Mouse (Mus musculus) left cerebral cortex, adult 2 months (tissue): Measurements from ENCODE around the gene Ndufa13. TPM values are rescaled to one million over a fixed set of nuclear protein-coding genes. Genes with fewer than 3 reads are reported as not detected.
"Not testable (repeated sequence)": the region's sequence is repeated elsewhere in the genome, so short reads cannot be mapped to it uniquely, and the experiment has no call there.

Experiments
- DNase-seq, 2 experiments: peaks; one replicate each; pipeline ENCODE4 v3.0.0; 2021 to 2022; ENCODE audit warnings: low spot score in 2 of 2, mixed read lengths in 1 of 2; ENCODE audit errors: extremely low spot score in 1 of 2
- H3K27ac ChIP-seq: fragments of 200-600 bp; 2 replicates; pipeline ENCODE4 v1.8.1; 2022
- H3K4me3 ChIP-seq: fragments of 200-600 bp; 2 replicates; pipeline ENCODE4 v1.8.1; 2022
- CTCF ChIP-seq: fragments of 200-600 bp; IDR thresholded peaks from 2 replicates; pipeline ENCODE4 v1.8.1; 2022; ENCODE audit warnings: antibody characterized with exemption, mild to moderate bottlenecking, moderate library complexity
- intact Hi-C: fragments of 180-260 bp; cut with DNase I; formaldehyde crosslinking; loops from one replicate; pipeline ENCODE4 v1.15.1; 2025
- long read RNA-seq, 2 experiments: library from polyadenylated mRNA; stranded (forward); transcript quantifications; one replicate each; pipeline ENCODE4 v2.0.0; 2021; ENCODE audit warnings: borderline mapping rate in 2 of 2
- total RNA-seq, 2 experiments: library from RNA; stranded (reverse); gene quantifications; 2 replicates each; pipeline ENCODE4 v1.2.3; 2021

The Ndufa13 gene
- total RNA-seq = 100 to 1,000 TPM; 145 to 146 TPM
- long read RNA-seq, experiment 1, partial matches to known transcripts = 195 of 196 reads
- long read RNA-seq, experiment 1, other reads (novel, unspliced or antisense) = 1 of 196 reads
- long read RNA-seq, experiment 2, partial matches to known transcripts = 149 of 151 reads
- long read RNA-seq, experiment 2, other reads (novel, unspliced or antisense) = 2 of 151 reads

DNA sequence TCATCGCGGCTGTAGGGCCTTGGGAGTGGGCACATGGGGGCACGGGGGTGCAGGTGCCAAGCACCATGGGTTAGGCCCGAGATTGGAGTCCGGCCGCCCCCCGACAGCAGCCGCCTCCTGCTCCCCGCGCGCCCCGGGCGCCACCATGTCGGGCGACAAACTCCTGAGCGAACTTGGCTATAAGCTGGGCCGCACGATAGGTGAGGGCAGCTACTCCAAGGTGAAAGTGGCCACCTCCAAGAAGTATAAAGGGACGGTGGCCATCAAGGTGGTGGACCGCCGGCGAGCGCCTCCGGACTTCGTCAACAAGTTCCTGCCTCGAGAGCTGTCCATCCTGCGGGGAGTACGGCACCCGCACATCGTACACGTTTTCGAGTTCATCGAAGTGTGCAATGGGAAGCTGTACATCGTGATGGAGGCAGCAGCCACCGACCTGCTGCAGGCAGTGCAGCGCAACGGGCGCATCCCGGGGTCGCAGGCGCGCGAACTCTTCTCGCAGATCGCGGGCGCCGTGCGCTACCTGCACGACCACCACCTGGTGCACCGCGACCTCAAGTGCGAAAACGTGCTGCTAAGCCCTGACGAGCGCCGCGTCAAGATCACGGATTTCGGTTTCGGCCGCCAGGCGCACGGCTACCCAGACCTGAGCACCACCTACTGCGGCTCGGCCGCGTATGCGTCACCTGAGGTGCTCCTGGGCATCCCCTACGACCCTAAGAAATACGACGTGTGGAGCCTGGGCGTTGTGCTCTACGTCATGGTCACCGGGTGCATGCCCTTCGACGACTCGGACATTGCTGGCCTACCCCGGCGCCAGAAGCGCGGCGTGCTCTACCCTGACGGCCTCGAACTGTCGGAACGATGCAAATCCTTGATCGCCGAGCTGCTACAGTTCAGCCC, at the start of gene Ndufa13, which contains the start of the genes Tssk6 and Yjefn3:
Ndufa13 (minus strand) TSS at position 396 of the 900 bp plus-strand sequence.
Tssk6 (plus strand) TSS at position 22 of the 900 bp plus-strand sequence.
Yjefn3 (minus strand) TSS at position 550 of the 900 bp plus-strand sequence.
- intact Hi-C loops = loop anchor here (2.0 kb wide), 1 partner anchor 20 kb away; no protein-coding TSS in a partner anchor
- no peak; the same call in 1 of the 2 replicates for TF ChIP-seq CTCF
- peak; percentile 43 to 46 for DNase-seq
- H3K27ac ChIP-seq = peak within 1 kb of the TSS; percentile 98
- peak within 1 kb of the TSS; percentile 87 for H3K4me3 ChIP-seq

DNA sequence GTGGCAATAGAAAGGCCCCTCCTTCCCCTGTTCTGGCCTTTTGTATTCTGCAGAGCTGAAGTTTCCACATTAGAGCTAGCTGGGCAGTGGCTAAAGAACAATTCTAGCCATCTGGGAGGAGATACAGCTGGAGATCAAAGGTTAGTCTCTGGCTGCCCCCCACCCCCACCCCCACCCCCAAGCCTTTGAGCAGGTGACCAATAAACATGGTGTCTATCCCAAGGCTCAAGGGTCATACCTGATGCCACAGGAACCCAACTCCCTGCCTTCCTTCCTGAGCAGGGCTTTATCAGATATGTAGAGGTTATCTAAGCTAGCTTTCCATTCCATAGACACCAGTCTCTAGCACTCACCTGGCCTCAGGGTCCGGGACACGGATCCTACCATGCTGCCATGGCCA, 47.9 kb upstream of the Ndufa13 start:
- intact Hi-C loops = no loop called here
- TF ChIP-seq CTCF = no peak
- no peak overlapping the region for H3K4me3 ChIP-seq
- no peak for DNase-seq
- no peak overlapping the region for H3K27ac ChIP-seq

DNA sequence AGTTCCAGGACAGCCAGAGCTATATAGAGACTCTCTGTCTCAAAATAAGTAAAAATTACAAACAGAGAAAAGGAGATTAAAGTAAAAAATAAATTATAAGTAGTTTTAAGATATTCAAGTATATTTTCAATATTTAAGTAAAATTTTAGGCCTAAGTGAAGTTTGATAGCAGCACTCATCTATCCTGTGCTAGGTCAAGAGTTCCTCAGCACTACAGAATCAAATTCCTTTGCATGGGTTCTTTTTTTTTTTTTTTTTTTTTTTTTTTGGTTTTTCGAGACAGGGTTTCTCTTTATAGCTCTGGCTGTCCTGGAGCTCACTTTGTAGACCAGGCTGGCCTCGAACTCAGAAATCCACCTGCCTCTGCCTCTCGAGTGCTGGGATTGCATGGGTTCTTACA, 40.1 kb upstream of the Ndufa13 start:
- DNase-seq, H3K4me3 ChIP-seq, intact Hi-C loops: not testable (repeated sequence)

DNA sequence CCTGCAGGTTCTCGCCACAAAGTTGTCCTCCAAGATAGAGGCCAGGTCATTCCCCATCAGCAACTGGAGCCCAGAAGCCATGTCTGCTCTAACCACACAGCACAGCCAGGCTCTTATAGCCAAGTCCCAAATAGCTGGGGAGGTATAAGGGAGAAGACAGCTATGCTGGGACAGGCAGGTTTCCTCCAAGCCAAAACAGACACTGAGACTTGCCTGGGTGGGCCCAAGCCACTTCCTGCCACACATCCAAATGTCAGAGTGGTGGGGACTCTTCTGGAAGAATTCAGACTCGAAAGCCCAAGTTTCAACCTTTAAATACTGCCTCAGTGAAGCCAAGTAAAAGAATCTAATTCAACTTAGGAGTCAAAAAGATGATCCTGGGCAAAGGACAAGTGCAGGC, 38.0 kb upstream of the Ndufa13 start:
- DNase-seq = no peak
- no peak overlapping the region for H3K27ac ChIP-seq
- intact Hi-C loops = no loop called here
- H3K4me3 ChIP-seq = no peak overlapping the region
- TF ChIP-seq CTCF = no peak

More for the DNA sequence above, 40.1 kb upstream of the Ndufa13 start:
- not testable (repeated sequence) for H3K27ac ChIP-seq

DNA sequence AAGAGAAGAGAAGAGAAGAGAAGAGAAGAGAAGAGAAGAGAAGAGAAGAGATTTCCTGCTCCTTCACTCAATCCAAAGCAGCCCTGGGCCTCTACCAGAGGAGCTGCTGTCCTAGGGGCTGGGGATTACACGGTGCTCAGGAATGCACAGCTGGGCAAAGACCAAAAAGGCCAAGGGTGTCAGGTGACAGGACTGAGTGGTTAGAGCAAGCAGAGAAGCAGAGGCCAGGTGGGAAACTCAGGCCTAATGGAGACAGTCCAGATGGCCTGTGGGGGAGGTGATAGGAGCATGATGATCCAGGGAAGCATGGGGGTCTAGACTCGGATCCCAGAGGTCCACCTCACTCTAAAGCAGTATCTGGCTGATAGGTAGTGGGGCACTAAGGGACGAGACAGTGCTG, 37.3 kb upstream of the Ndufa13 start:
- no peak for TF ChIP-seq CTCF
- Histone ChIP-seq H3K4me3 (no peak overlapping the region), H3K27ac (no peak overlapping the region)
- intact Hi-C loops = no loop called here
- no peak for DNase-seq

DNA sequence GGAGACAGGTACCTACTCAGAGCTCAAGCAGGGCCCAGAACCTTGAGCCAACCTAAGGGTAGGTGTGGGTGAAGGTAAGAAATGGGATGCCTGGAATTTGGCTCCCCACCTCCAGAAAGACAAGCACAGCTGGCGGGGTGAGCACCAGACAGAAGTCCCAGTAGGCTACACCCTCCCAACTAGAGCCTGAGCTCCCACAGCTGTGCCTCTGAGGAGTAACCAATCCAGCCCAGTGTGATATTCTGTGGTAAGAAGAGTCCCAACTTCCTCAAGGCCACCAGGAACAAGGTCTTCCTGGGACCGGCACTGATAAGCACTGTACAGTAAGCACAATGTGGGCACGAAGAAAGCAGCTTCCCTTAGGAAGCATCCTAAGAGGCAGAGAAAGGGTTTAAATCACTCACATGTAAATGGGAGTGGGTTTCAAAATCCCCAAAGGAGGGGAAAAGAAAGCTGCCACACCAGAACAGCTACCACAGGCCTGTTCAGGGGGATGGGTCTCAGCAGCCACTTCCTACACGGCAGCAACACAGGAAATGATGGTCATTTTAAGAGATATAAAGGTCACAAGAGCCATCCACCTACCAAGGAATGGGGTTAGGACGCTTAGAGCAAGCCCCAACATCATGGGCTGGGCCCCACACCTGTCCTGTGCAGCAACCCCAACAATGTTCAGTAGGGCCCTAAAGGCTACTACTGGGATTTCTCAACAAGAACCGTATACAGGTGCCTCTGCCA, 36.1 kb upstream of the Ndufa13 start:
- no peak overlapping the region for H3K27ac ChIP-seq
- intact Hi-C loops = no loop called here
- no peak for TF ChIP-seq CTCF
- DNase-seq = no peak
- H3K4me3 ChIP-seq = no peak overlapping the region

DNA sequence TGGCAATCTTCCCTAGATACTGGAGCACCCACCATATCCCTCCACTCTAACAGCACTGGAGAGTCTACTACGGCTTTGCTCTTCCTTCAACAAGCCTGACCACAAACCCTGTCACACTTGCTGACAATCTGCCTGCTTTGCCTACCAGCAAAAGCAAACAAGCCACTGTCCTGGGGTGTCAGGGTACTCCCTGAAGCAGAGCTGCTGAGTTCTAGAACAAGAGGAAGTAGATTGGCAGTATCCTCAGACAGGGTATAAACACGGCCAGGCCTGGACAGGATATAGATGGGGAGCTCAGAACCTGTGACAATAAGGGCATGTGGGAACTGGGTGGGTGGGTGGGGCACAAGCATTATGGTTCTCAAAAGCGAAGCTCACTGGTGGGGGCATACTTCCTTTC, 35.1 kb upstream of the Ndufa13 start:
- no peak for DNase-seq
- Histone ChIP-seq H3K4me3 (no peak overlapping the region), H3K27ac (no peak overlapping the region)
- TF ChIP-seq CTCF = no peak
- intact Hi-C loops = no loop called here

DNA sequence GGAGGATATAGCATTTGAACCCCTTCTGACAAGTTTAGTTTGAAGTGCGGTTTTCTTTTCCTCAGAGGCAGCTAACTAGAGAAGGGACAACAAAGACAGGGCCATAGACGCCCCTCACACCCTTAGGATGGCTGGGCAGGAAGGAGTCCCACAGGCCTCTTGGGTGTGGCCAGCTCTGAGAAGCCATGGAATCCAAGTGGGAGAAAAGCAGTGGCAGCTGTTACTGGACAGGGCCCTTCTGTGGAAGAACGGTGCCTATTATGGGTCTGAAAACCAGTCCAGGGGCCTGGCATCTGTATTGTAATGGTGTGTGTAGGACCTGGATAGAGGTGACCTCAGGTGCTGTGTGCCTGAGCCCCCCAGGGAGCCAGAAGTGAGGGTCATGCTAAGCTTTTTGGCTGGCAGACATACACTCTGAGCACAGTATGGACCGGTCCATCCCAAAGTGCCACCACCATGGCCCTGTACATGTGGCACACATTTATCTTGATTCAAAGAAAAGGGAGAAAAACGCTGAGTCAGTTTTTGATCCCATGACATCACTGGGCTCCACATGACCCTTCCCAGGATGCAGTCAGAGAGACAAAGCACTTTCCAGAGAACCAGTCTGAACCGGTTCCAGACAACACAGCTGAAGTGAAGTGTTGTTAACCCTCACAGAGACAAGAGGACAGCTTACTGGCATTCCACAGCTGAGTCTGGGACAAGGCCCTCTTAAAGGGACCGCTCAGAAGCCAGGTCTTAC, 33.9 kb upstream of the Ndufa13 start:
- no peak for TF ChIP-seq CTCF
- Histone ChIP-seq H3K27ac (no peak overlapping the region), H3K4me3 (no peak overlapping the region)
- intact Hi-C loops = no loop called here
- DNase-seq = no peak

DNA sequence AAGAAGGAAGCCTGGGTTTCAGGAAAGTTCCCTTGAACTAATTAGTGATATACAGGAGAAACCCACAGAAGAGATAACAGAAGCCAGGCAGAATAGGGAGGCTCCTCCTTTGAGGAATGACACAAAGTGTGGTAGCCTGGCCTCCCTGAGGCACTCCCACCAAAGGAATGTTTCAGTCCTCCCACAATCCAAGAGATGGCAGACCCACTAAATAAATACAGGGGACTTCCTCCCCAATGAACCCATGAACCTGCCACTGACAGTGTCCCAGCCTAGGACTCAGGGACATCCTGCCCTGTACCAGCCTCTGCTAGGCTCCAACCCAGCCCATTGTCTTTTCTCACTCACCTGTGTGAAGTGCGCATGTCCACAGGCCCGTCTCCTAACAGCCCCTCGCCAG, 33.1 kb upstream of the Ndufa13 start:
- intact Hi-C loops = no loop called here
- H3K4me3 ChIP-seq = no peak overlapping the region
- no peak overlapping the region for H3K27ac ChIP-seq
- no peak for DNase-seq
- TF ChIP-seq CTCF = no peak

DNA sequence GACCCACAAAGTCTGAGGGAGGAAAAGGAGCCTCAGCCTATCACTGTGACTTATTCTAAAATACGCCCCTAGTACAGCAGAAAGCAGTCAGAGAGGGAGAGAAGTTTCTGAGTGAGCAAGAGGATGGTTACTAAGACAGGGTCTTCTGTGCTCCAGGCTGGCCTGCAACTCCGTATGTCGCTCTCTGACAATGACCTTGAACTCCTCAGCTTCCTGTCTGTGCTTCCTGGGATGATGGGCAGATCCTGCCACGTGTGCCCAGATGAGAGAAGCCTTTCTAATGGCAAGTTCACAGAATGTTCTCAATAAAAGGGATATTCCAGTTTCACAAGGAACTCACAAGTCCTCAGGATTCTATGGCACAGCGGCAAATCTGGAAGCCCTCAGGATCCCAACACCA, 32.2 kb upstream of the Ndufa13 start:
- TF ChIP-seq CTCF = no peak
- no peak for DNase-seq
- intact Hi-C loops = loop anchor here (5.0 kb wide), 1 partner anchor 123 kb away; no protein-coding TSS in a partner anchor
- Histone ChIP-seq H3K4me3 (no peak overlapping the region), H3K27ac (no peak overlapping the region)

DNA sequence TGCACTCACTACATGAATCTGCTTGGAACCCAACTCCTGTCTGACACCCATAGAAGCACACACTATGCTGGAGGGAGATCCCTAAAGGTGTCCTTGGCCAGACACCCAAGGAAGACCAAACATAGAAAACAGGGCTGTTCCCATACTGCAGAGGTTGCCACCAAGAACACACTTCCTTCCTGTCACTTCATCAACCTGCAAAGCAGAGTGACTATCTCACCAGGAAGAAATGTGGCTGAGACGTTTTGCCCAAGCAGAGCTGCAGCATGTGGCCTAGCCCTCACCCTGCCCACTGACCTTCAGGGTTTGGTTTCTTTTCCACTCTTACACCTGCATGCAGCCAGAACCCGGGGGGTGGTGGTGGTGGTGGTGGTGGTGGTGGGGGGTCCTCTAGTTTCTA, 31.5 kb upstream of the Ndufa13 start:
- intact Hi-C loops = loop anchor here (5.0 kb wide), 1 partner anchor 123 kb away; no protein-coding TSS in a partner anchor
- Histone ChIP-seq H3K4me3 (no peak overlapping the region), H3K27ac (no peak overlapping the region)
- no peak for TF ChIP-seq CTCF
- no peak for DNase-seq
